Mouse (Mus musculus) heart, postnatal 36 days (tissue): ENCODE measurements at regions not wholly inside any gene's neighbourhood (a gene's known extent, or its start where the extent isn't known, plus 50 kb on each side); places are given as distances from the start of the nearest gene placed in this dataset.

ENCODE experiments used
- DNase-seq, 2 experiments: peaks; one replicate each; pipeline ENCODE4 v3.0.0; 2021 to 2022
- intact Hi-C: fragments of 180-260 bp; cut with DNase I; formaldehyde crosslinking; loops from one replicate; pipeline ENCODE4 v1.15.1; 2025

- no peak for DNase-seq
- intact Hi-C loops = no loop called here
Observed at GRCm38 (mm10) chr7:79518928-79519327, 52.8 kb upstream of the Polg start.

GRCm38 (mm10) chr7:79517581-79518337, 51.6 kb upstream of the Polg start:
- no peak for DNase-seq
- intact Hi-C loops = no loop called here

- intact Hi-C loops = no loop called here
Observed at GRCm38 (mm10) chr7:79516287-79516686, 50.1 kb upstream of the Polg start.

More at GRCm38 (mm10) chr7:79516287-79516686, 50.1 kb upstream of the Polg start:
- no peak for DNase-seq
